Mouse (Mus musculus) cerebellum, adult (tissue): ENCODE measurements around the gene Olfr43.

Experiments
- ATAC-seq: cut with Nextera tagmentation; 2 replicates; pipeline ENCODE4 v1.9.2; 2017; ENCODE audit warnings: mild to moderate bottlenecking, moderate library complexity, mixed read lengths; ENCODE audit not compliant: insufficient number of reproducible peaks, low FRiP score, low TSS enrichment

Olfr43 gene

GRCm38 (mm10) chr11:74211279-74211678, at the start of gene Olfr43:
Olfr43 (minus strand) TSS chr11:74211379.
- ATAC-seq = no peak

GRCm38 (mm10) chr11:74259508-74259907, 48.3 kb upstream of the Olfr43 start, which contains the start of gene Olfr406:
Olfr406 (plus strand) TSS chr11:74259808.
- ATAC-seq = no peak

- ATAC-seq = no peak
These were observed 30.0 kb upstream of the Olfr43 start for GRCm38 (mm10) chr11:74241201-74241600.

GRCm38 (mm10) chr11:74185949-74186348, 25.2 kb downstream of the Olfr43 start, which contains the start of gene Olfr403:
Olfr403 (plus strand) TSS chr11:74186249.
- no peak for ATAC-seq

GRCm38 (mm10) chr11:74183745-74184144, 27.4 kb downstream of the Olfr43 start:
- ATAC-seq = no peak

GRCm38 (mm10) chr11:74183168-74183567, 28.0 kb downstream of the Olfr43 start:
- no peak for ATAC-seq

- no peak for ATAC-seq
These were observed 42.4 kb downstream of the Olfr43 start for GRCm38 (mm10) chr11:74168771-74169170.
